Mouse (Mus musculus) forebrain, embryonic 15.5 days (tissue): ENCODE measurements around the gene Gorasp1. TPM values are rescaled to one million over a fixed set of nuclear protein-coding genes. Genes with fewer than 3 reads are reported as not detected.

Experiments used
- polyA plus RNA-seq: library from polyadenylated mRNA; unstranded; fragments of >200 nt; fragmentation: Nextera tagmentation; extraction: Ambion mirVana; gene quantifications from 2 replicates; pipeline ENCODE4 v1.2.1, GENCODE M21; 2015

Gene Gorasp1
- polyA plus RNA-seq, 1 experiment from 2014 or later: 26.2 TPM

Other genes starting within 250 kb of the Gorasp1 start
- 0.19 and 0.20 TPM in 2 replicates for gene Scn10a, start 218.2 kb downstream of the Gorasp1 start, polyA plus RNA-seq
- 0.18 and 0.22 TPM in 2 replicates for gene Scn11a, start 112.1 kb downstream of the Gorasp1 start, polyA plus RNA-seq
- 78.0 and 82.5 TPM in 2 replicates for gene Wdr48, start 42.7 kb downstream of the Gorasp1 start, polyA plus RNA-seq
- gene Ttc21a, start within 50 bp of the Gorasp1 start, polyA plus RNA-seq: 0.57 and 0.69 TPM in 2 replicates
- 1.6 and 2.0 TPM in 2 replicates for gene Csrnp1, start 47.1 kb upstream of the Gorasp1 start, polyA plus RNA-seq
- not detected in 2 replicates for gene Xirp1, start 86.0 kb upstream of the Gorasp1 start, polyA plus RNA-seq
- 6.6 and 6.9 TPM in 2 replicates for gene Cx3cr1, start 132.3 kb upstream of the Gorasp1 start, polyA plus RNA-seq
- gene Ccr8, start 154.5 kb upstream of the Gorasp1 start, polyA plus RNA-seq: not detected in 2 replicates
- gene Slc25a38, start 172.8 kb upstream of the Gorasp1 start, polyA plus RNA-seq: 37.4 and 37.9 TPM in 2 replicates
- 997 and 1,035 TPM in 2 replicates for gene Rpsa, start 190.1 kb upstream of the Gorasp1 start, polyA plus RNA-seq
- 0.17 TPM in 1 of 2 replicates, not detected in the other for gene Mobp, start 212.1 kb upstream of the Gorasp1 start, polyA plus RNA-seq